Mouse (Mus musculus): ENCODE results near the gene Palm3. TPM values are rescaled to one million over a fixed set of nuclear protein-coding genes. Genes with fewer than 3 reads are reported as not detected.

Palm3 gene
- total RNA-seq, 2 experiments from 2014 or later, result 11.2 to 13.5 TPM

DNA sequence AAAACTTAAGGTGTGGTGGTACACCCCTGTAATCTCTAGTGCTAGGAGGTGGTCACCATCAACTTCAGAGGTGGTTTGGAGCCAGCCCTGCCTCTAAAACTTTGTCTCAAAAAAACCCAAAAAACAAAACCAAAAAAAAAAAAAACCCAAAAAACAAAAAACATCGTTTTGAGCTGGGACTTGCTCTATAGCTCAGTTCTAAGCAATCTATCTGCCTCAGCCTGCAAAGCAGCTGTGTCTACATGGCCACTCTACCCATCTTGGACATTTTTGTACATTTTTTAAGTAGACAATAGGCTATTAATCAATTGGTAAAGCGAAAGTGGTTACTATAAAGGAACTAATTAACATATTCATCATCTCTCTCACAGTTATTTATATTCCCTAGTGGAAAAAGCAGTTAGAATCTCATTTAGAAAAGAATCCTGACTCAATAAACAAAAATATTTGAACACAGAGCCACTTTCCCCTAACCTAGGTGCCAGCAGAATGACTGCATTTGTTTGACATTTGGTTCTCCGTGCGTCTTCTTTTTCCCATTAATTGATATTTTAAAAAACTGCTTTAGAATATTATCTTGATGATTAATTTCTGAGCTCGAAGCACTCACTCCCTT lies 44.3 kb downstream of the Palm3 start:
- no peak for DNase-seq (ENCODE audit: low spot score in 2 of 2)

DNA sequence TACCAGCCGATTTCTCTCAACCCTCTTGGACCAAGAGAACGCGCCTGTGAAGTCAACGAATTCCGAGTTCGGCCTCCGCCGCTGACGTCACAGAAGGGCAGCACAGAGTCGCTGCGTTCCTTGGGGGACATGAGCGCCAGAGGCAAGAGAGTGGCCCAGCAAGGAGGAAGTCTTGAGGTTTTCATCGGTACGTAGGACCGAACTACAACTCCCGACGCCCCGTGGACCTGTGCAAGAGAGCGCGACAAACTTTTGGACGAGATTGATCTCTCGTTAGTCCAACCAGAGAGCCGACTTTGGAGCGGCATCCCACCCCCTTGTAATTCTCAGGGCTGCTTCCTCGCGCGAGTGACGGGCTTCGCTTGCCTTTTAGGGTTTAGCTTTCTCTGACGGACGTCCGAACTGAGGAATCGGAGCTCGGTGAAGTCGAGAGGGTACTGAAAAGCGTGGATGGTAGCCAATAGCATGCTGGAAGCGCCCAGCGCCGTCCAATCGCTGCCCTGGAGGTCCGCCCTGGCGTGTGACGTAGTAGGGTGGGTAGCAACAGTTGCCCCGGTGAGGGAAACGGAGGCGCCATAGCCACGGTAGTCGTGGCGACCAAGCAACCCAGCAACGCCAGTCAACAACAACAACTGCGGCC lies 45.1 kb downstream of the Palm3 start, which contains the start of gene Rfx1:
Gene Rfx1, plus strand, starts transcription at position 544 of the 640 bp plus-strand sequence.
- DNase-seq (ENCODE audit: low spot score in 2 of 2), result peak; percentile 98 to 99

DNA sequence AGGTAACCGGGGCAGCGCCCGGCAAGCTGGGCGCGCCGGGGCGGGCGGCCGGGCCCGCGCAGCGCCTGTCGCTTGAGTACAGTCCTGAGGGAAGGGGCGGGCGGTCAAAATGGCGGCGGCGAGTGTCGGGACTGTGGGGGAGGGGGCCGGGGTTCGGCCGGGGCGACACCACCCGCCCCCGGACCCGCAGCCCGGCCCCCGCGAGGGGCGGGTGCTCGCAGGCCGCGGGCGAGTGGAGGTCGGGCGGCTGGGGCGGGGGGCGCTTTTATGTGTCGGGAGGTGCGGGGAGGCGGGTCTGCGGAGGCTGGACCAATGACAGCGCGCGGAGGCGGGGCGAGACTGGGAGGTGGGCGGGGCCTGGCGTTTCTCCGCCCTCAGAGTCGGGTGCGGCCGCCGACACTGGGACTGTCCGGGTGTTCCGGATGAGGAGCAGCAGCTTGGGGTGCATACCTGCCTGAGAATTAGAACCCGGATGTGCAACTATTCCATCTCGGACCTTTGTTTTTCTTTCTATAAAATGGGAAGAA lies 45.8 kb downstream of the Palm3 start:
- DNase-seq (ENCODE audit: low spot score in 2 of 2), result peak; percentile 98

DNA sequence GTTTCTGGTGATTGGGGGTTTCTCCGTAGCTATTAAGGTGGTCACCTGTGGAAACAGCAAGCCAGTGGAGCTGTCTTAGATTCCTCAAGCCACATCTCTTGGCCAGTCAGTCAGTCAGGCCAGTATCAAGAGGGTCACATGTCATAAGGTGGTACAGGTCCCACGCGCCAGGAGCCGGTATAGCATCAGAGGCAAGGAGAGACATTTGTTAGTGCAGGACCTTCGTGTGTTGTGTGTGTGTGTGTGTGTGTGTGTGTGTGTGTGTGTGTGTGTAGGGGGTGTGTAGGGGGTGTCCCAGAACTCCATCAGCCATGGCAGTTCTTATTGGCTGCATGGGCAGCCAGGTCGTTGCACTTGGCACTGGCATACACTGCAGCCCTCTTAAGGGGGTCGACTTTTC lies 46.6 kb downstream of the Palm3 start:
- no peak for DNase-seq (ENCODE audit: low spot score in 2 of 2)

DNA sequence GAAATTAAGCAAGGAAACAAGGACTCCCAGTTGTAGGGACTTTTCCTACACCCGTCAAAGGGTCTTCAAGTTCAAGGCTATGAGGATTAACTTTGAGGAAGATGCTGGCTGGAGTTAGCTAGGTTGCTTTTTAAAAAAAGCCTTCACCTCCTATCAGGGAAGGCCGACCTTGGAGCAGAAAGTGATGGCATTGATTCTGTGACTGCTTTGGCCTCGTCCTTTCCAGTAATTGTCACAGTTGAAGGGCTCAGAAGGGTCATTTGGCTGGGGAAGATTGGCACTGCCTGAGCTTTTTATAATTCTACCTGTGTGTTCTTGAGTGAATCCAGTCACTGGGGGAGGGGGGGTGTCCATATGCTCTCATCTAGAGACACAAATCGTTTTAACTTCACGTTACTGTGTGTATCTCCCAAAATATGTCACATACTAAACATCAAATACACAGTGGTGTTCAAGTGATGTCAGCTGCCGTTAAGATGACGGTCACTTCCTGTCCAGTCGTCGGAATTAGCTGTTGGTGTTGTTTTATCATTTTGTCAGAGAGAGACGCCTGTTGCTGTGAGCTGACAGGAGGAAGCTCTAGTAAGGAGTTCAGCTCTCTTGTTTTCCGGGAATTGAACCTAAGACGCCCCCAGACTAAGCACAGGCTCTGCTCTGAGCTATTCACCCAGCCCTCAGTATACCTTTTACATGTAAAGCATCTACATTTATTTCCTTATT lies 47.2 kb downstream of the Palm3 start:
- no peak for DNase-seq (ENCODE audit: low spot score in 2 of 2)

DNA sequence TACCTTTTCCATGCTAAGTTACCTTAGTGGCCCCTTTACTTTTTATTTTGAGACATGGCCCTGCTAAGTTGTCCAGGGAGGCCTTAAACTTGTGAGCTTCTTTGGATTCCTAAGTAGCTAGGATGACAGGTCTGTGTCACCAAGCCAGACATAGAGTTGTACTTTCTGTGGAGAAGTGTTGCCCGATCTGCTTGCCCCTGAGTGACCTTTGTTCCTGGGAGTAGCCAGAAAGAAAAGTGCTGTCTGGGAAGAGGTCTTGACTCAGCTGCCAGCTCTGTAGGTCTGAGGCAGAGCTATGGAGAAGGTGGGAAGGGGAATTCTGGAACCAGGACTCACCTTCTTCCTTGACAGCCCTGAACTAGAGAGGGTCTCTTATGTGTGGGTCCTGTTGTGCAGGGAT lies 47.9 kb downstream of the Palm3 start:
- DNase-seq (ENCODE audit: low spot score in 2 of 2), result no peak

DNA sequence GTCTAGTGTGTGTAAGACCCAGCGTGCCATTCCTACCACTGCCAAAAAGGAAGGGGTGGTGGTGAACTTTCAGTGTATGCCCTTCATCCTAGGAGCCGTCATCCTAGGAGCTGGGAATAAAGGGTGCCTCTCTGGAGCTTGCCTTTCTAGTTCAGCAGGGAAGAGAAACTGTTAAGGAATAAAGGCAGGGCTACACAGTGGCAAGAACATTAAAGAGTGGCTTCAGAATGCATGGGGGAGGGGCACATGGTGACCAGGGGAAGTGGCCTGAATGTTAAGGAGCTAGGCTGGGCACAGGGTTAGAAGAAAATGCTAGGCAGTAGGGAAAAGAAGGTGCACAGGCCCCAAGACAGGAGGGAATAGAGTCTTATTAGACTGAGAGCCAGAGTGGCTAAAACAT lies 48.5 kb downstream of the Palm3 start:
- peak in 1 of 2 experiments; percentile 55 for DNase-seq (ENCODE audit: low spot score in 2 of 2)

DNA sequence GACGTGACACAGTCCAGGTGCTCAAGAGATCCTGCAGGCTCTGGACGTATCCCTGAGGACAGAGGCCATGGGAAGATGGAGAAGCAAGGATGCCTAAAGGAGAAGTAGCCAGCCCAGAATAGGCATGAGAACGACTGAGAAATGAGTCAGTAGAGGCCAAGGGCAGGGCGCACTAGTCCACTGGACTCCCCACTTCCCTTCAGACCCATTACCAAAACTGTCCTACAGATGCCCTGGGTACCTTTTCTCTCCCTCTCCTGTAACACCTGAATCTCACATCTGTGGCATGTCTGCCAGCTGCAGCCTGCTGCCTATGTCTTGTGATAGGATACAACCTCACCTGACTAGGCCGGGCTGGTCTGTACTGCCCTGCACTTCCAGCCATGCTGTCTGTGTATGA lies 49.0 kb downstream of the Palm3 start:
- no peak for DNase-seq (ENCODE audit: low spot score in 2 of 2)

DNA sequence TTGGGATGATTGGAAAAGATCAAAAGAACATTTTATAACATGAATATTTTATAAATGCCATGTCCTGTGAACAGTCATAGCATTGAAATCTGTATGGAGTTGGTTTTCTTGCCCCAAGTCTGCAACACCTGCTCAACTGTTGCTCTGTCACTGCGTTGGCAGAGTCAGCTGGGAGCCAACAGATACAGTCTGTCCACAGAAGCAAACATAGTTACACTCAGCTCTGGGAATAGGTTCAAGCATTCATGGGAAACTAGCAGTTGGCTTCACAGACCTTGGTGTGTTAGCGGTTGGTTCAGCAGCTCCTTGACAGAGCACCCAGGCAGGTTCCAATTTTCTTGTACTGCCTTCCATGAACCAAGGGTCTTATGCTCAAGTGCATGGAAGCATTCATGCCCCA lies 49.4 kb downstream of the Palm3 start:
- DNase-seq (ENCODE audit: low spot score in 2 of 2), result peak in 1 of 2 experiments; percentile 60

DNA sequence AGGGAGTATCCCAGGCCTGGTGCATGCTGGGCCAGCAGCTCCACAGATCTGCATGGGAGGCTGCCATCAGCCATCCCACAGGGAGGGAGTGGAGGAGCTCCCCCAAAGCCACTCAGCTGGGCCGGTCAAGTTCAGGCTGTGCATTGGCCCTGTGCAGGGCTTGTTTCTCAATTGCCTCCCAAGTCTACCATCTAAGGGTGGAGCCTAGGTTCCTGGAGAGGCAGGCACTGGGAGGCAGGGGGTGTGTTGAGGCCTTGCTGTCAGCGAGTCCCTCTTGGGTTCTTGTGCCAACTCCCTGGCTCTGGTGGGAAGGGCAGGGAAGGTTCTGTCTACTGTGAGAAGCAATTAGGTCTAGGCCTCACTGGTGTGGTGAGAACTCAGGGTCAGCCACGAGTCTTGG lies 50.6 kb downstream of the Palm3 start:
- DNase-seq (ENCODE audit: low spot score in 2 of 2), result no peak

DNA sequence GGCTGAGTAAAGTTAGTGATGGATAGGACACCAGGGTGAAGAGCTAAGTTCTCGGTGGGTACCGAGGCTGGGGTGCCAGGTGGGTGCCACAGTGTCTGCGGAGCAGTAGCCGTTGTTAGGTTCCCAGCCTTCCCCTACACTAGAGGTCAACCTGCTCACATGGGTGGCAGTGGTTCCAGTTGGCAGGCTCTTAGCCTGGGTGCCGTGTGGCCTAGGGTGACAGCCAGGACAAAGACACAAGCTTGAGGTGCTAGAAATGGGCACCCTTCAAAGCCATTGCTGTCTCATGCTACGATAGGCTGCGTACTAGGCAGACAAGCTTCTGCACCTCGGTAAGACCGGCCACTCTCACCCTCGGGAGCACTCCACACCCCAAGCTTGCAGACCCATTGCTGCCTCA lies 51.0 kb downstream of the Palm3 start:
- no peak for DNase-seq (ENCODE audit: low spot score in 2 of 2)

DNA sequence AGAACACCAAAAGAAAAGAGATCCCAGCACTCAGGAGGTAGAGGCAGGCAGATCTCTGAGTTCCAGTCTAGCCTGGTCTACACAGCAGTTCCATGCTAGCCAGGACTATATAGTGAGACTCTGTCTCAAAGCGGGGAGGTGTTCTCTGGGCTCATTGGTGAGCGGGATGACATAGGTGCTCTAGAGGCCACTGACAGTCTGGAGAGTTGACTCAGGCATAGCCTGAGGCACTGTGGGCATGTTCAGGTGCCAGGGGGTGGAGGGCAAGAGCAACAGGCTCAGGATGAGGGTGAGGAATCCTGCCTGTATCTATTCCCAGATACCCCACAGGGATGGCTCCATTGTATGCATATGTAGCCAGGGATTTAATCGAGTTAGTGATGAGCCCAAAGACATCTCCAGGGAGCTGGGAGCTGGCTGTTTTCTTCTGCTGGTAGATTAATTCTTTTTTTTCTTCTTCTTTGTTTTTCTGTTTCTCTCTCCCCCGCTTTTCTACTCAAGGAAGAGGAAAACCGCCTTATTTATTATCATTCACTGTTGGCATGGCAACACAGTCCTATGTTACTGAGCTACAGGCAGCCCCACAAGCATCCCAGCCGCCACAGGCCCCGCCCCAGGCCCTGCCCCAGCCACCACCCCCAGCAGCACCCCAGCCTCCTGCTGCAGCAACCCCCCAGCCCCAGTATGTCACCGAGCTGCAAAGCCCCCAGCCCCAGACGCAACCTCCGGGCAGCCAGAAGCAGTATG lies 52.1 kb downstream of the Palm3 start:
- DNase-seq (ENCODE audit: low spot score in 2 of 2), result no peak

DNA sequence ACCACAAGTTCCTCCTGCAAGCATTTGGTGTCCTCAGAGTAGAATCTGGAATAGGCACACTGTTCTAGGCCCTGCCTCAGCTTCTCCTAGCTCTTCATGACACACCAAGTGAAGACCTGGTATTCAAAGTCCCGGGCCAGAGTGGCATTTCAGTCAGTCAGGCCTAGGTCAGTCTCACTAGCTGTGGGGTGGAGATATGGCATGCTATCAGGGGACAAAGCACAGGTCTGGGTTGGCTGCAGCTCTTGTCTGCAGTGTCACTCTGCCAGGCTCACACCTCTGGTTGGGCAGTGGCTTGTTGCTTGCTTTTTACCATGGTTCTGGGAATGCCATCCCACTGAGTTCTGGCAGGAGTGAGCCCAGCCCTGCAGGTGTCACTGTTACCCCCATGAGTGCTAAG lies 55.1 kb downstream of the Palm3 start:
- no peak for DNase-seq (ENCODE audit: low spot score in 2 of 2)

DNA sequence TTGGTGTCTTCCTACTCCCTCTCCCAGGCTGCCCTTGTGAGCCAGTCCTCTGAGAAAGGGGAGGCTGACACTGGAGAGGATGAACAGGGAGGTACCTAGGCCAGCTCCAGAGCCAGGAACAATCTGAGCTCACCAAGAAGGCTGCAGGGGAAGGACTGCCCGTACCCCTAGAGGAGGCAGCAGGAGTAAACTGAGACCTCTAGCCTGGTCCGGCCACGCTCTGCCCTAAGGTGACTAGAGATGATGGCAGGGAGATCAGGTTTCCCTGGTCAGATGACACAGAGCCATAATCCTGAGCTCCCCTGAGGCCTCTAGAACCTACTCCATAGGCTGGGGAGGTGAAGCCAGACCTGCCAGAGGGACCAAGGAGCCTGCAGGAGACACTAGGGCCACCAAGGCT lies 55.6 kb downstream of the Palm3 start:
- no peak for DNase-seq (ENCODE audit: low spot score in 2 of 2)

DNA sequence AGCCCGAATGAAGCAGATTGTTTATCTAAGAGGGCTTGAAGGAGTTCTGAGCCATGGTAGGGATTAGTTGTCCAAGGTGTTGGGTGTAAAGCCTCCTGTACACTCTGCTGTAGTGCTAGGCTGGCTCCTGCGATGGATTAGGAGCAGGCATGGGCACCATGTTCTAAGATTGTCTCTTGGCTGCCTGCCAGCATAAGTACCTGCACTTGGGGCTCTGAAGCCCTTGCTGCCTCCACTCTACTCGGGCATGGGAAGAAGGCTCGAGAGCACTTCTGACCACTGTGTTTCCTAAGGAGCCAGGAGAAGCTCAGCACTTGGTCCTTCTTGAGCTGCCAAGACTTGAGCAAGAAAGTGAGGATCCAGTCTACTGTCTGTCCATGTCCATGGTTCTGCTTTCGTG lies 57.9 kb downstream of the Palm3 start:
- no peak for DNase-seq (ENCODE audit: low spot score in 2 of 2)

Small RNA genes within 50 kb of the gene (microRNA-seq; reads per million reads assigned to microRNA genes)
- 0.59 to 1.6 reads per million in 2 experiments for gene Mir1199
- gene Mir8111, result 0.98 to 4.9 reads per million in 2 experiments

Other genes starting within 250 kb of the Palm3 start
- gene Adgrl1, start 121.4 kb upstream of the Palm3 start, total RNA-seq (2021), result 100 to 1,000 TPM; 360 to 379 TPM
- under 1 TPM; 0.22 to 0.37 TPM for gene Gm10644, start 66.3 kb upstream of the Palm3 start, total RNA-seq (2021)
- gene Asf1b, start 66.0 kb upstream of the Palm3 start, total RNA-seq (2021), result 1 to 10 TPM; 2.0 to 2.1 TPM
- 100 to 1,000 TPM; 240 to 254 TPM for gene Prkaca, start 48.5 kb upstream of the Palm3 start, total RNA-seq (2021)
- 10 to 100 TPM; 54.1 to 56.4 TPM for gene Samd1, start 23.8 kb upstream of the Palm3 start, total RNA-seq (2021)
- under 1 TPM; 0.49 to 0.66 TPM for gene 1700067K01Rik, start 20.0 kb upstream of the Palm3 start, total RNA-seq (2021)
- not detected for gene 2210011C24Rik, start 9.3 kb upstream of the Palm3 start, total RNA-seq (2021)
- gene Il27ra, start 21.1 kb downstream of the Palm3 start, total RNA-seq (2021), result 1 to 10 TPM; 1.4 to 1.7 TPM
- gene Rln3, start 23.5 kb downstream of the Palm3 start, total RNA-seq (2021), result not detected
- gene Gm10643, start 43.7 kb downstream of the Palm3 start, total RNA-seq (2021), result 1 to 10 TPM; 3.0 to 5.3 TPM
- 10 to 100 TPM; 20.9 to 21.5 TPM for gene Rfx1, start 45.4 kb downstream of the Palm3 start, total RNA-seq (2021)
- gene Dcaf15, start 83.3 kb downstream of the Palm3 start, total RNA-seq (2021), result 10 to 100 TPM; 31.8 to 31.9 TPM
- not detected for gene Podnl1, start 104.5 kb downstream of the Palm3 start, total RNA-seq (2021)
- gene Cc2d1a, start 126.5 kb downstream of the Palm3 start, total RNA-seq (2021), result 10 to 100 TPM; 59.8 to 68.1 TPM
- gene 4930432K21Rik, start 126.6 kb downstream of the Palm3 start, total RNA-seq (2021), result 1 to 10 TPM; 1.5 to 1.7 TPM
- gene Nanos3, start 163.7 kb downstream of the Palm3 start, total RNA-seq (2021), result 1 to 10 TPM; 7.8 to 8.4 TPM
- 10 to 100 TPM; 18.0 to 18.3 TPM for gene Zswim4, start 215.6 kb downstream of the Palm3 start, total RNA-seq (2021)
- 100 to 1,000 TPM; 138 to 140 TPM for gene D8Ertd738e, start 228.2 kb downstream of the Palm3 start, total RNA-seq (2021)
- gene Mri1, start 235.9 kb downstream of the Palm3 start, total RNA-seq (2021), result 10 to 100 TPM; 27.4 to 29.0 TPM
- gene Ccdc130, start 248.9 kb downstream of the Palm3 start, total RNA-seq (2021), result 10 to 100 TPM; 22.1 to 25.5 TPM